Mouse (Mus musculus): ENCODE data around the gene Hoxa6. TPM values are rescaled to one million over a fixed set of nuclear protein-coding genes. Genes with fewer than 3 reads are reported as not detected.

Hoxa6 gene
- polyA plus RNA-seq, 1 experiment, result 0.52 TPM

DNA sequence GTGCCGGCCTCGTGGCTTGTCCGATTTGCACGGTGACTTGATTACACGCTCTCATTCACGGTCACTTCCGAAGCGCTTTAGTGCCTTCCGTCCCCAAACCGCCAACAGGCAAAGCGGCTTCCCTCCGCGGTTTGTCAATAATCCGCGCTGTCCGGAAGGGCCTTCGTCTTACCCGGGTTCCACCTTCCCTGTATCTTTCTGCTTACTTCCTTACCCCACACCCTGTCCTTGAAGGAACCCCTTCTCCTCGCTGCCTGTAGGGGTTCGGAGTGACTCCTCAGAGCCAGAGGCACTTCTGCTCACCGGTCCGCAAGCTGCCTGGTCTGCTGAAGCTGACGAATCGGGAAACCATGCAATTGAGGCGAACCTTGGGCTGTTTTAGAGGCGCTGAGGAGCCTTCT lies 37.9 kb upstream of the Hoxa6 start:
- Histone ChIP-seq H3K4me3 (ENCODE audit: low read depth, low read length) (no peak overlapping the region), H3K36me3 (ENCODE audit: control insufficient read depth, insufficient read depth, low read length) (no peaks in the 10 kb centered on the region), H3K27ac (ENCODE audit: insufficient read depth, low read depth, low read length) (no peak overlapping the region), H3K4me1 (ENCODE audit: control insufficient read depth, insufficient read depth, insufficient read length, low read length) (no peaks in the 10 kb centered on the region; the same call in 1 of the 2 replicates), H3K27me3 (ENCODE audit: control insufficient read depth, insufficient read depth, low read length) (peaks cover 90% of the 10 kb centered on the region)
- no peak for TF ChIP-seq POLR2A (IDR thresholded peaks at IDR 0.05; ENCODE audit: low read depth, low read length)
- TF ChIP-seq CTCF (IDR thresholded peaks at IDR 0.05; ENCODE audit: extremely low read depth, insufficient read length, insufficient replicate concordance, low read depth, low read length), result no peak
- 3% methylated on average over 26 of the region's 26 CpGs for WGBS

GRCm38 (mm10) chr6:52245757-52246142 lies 37.2 kb upstream of the Hoxa6 start, which contains the start of gene Hoxa11:
Gene Hoxa11, minus strand, starts transcription at chr6:52245810.
- Histone ChIP-seq H3K36me3 (ENCODE audit: control insufficient read depth, insufficient read depth, low read length) (no peaks in the 10 kb centered on the region), H3K27me3 (ENCODE audit: control insufficient read depth, insufficient read depth, low read length) (peaks cover 93% of the 10 kb centered on the region), H3K27ac (ENCODE audit: insufficient read depth, low read depth, low read length) (no peak within 1 kb of the TSS), H3K4me3 (ENCODE audit: low read depth, low read length) (no peak within 1 kb of the TSS), H3K4me1 (ENCODE audit: control insufficient read depth, insufficient read depth, insufficient read length, low read length) (no peaks in the 10 kb centered on the region; the same call in 1 of the 2 replicates)
- no peak for TF ChIP-seq CTCF (IDR thresholded peaks at IDR 0.05; ENCODE audit: extremely low read depth, insufficient read length, insufficient replicate concordance, low read depth, low read length)
- TF ChIP-seq POLR2A (IDR thresholded peaks at IDR 0.05; ENCODE audit: low read depth, low read length), result no peak
- WGBS, result 4% methylated on average over 20 of the region's 20 CpGs

GRCm38 (mm10) chr6:52245040-52245756 lies 36.7 kb upstream of the Hoxa6 start:
- peaks cover 94% of the 10 kb centered on the region for H3K27me3 ChIP-seq (ENCODE audit: control insufficient read depth, insufficient read depth, low read length)
- H3K4me3 ChIP-seq (ENCODE audit: low read depth, low read length), result no peak overlapping the region
- H3K36me3 ChIP-seq (ENCODE audit: control insufficient read depth, insufficient read depth, low read length), result no peaks in the 10 kb centered on the region
- no peak overlapping the region for H3K27ac ChIP-seq (ENCODE audit: insufficient read depth, low read depth, low read length)
- TF ChIP-seq CTCF (IDR thresholded peaks at IDR 0.05; ENCODE audit: extremely low read depth, insufficient read length, insufficient replicate concordance, low read depth, low read length), result no peak
- TF ChIP-seq POLR2A (IDR thresholded peaks at IDR 0.05; ENCODE audit: low read depth, low read length), result no peak
- 4% methylated on average over 71 of the region's 71 CpGs for WGBS
- no peaks in the 10 kb centered on the region; the same call in 1 of the 2 replicates for H3K4me1 ChIP-seq (ENCODE audit: control insufficient read depth, insufficient read depth, insufficient read length, low read length)

- Histone ChIP-seq H3K36me3 (ENCODE audit: control insufficient read depth, insufficient read depth, low read length) (no peaks in the 10 kb centered on the region), H3K4me3 (ENCODE audit: low read depth, low read length) (no peak overlapping the region), H3K27ac (ENCODE audit: insufficient read depth, low read depth, low read length) (no peak overlapping the region), H3K4me1 (ENCODE audit: control insufficient read depth, insufficient read depth, insufficient read length, low read length) (no peaks in the 10 kb centered on the region; the same call in 1 of the 2 replicates), H3K27me3 (ENCODE audit: control insufficient read depth, insufficient read depth, low read length) (peaks cover 95% of the 10 kb centered on the region)
- 7% methylated on average over 23 of the region's 23 CpGs for WGBS
- TF ChIP-seq CTCF (IDR thresholded peaks at IDR 0.05; ENCODE audit: extremely low read depth, insufficient read length, insufficient replicate concordance, low read depth, low read length), result no peak
- TF ChIP-seq POLR2A (IDR thresholded peaks at IDR 0.05; ENCODE audit: low read depth, low read length), result no peak
Observed at GRCm38 (mm10) chr6:52244471-52245039, 36.0 kb upstream of the Hoxa6 start.

DNA sequence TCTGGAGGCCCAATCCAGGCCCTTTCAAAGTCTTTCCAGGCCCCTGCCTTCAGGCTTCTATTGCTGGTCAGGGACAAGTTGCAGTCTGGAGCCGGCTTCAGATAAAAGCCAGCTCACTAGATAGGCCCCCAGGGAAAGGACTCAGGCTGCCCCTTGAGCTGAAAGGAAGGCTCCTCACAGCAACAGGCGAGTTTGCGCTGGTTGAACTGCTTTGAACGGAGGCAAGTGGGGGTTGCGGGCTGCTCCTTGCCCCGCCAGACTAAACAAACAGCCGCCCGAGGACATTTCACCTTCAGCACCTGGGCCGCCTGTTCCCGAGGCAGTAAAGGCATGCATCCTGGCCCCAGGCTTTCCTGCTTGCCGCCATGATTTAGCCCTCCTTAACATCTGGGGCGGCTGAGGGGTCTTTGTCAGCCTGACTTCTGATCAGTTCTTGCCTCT lies 35.2 kb upstream of the Hoxa6 start:
- Histone ChIP-seq H3K27me3 (ENCODE audit: control insufficient read depth, insufficient read depth, low read length) (peaks cover 92% of the 10 kb centered on the region), H3K4me3 (ENCODE audit: low read depth, low read length) (no peak overlapping the region), H3K36me3 (ENCODE audit: control insufficient read depth, insufficient read depth, low read length) (no peaks in the 10 kb centered on the region), H3K4me1 (ENCODE audit: control insufficient read depth, insufficient read depth, insufficient read length, low read length) (no peaks in the 10 kb centered on the region), H3K27ac (ENCODE audit: insufficient read depth, low read depth, low read length) (no peak overlapping the region)
- WGBS, result 7% methylated on average over 12 of the region's 12 CpGs
- TF ChIP-seq CTCF (IDR thresholded peaks at IDR 0.05; ENCODE audit: extremely low read depth, insufficient read length, insufficient replicate concordance, low read depth, low read length) (no peak), POLR2A (IDR thresholded peaks at IDR 0.05; ENCODE audit: low read depth, low read length) (no peak)

- H3K27me3 ChIP-seq (ENCODE audit: control insufficient read depth, insufficient read depth, low read length), result peaks cover 87% of the 10 kb centered on the region
- no peak overlapping the region for H3K27ac ChIP-seq (ENCODE audit: insufficient read depth, low read depth, low read length)
- no peak overlapping the region for H3K4me3 ChIP-seq (ENCODE audit: low read depth, low read length)
- H3K4me1 ChIP-seq (ENCODE audit: control insufficient read depth, insufficient read depth, insufficient read length, low read length), result no peaks in the 10 kb centered on the region
- H3K36me3 ChIP-seq (ENCODE audit: control insufficient read depth, insufficient read depth, low read length), result no peaks in the 10 kb centered on the region
- WGBS, result 8% methylated on average over 4 of the region's 4 CpGs
- TF ChIP-seq CTCF (IDR thresholded peaks at IDR 0.05; ENCODE audit: extremely low read depth, insufficient read length, insufficient replicate concordance, low read depth, low read length), result no peak
- no peak for TF ChIP-seq POLR2A (IDR thresholded peaks at IDR 0.05; ENCODE audit: low read depth, low read length)
Observed at GRCm38 (mm10) chr6:52242801-52243332, 34.3 kb upstream of the Hoxa6 start.

- Histone ChIP-seq H3K36me3 (ENCODE audit: control insufficient read depth, insufficient read depth, low read length) (no peaks in the 10 kb centered on the region), H3K27ac (ENCODE audit: insufficient read depth, low read depth, low read length) (no peak overlapping the region), H3K27me3 (ENCODE audit: control insufficient read depth, insufficient read depth, low read length) (peaks cover 84% of the 10 kb centered on the region), H3K4me1 (ENCODE audit: control insufficient read depth, insufficient read depth, insufficient read length, low read length) (no peaks in the 10 kb centered on the region), H3K4me3 (ENCODE audit: low read depth, low read length) (no peak overlapping the region)
- WGBS, result 9% methylated on average over 9 of the region's 9 CpGs
- TF ChIP-seq CTCF (IDR thresholded peaks at IDR 0.05; ENCODE audit: extremely low read depth, insufficient read length, insufficient replicate concordance, low read depth, low read length), result no peak
Observed at GRCm38 (mm10) chr6:52241001-52241621, 32.6 kb upstream of the Hoxa6 start.
